Mouse (Mus musculus) cerebellum, adult 2 months (tissue): ENCODE results near the gene Dvl1.

Experiments
- CTCF ChIP-seq: fragments of 200-500 bp; IDR thresholded peaks from 2 replicates; pipeline ENCODE4 v1.5.1; 2011; ENCODE audit warnings: low read depth, mild to moderate bottlenecking, control low read depth, low read length, moderate library complexity, borderline replicate concordance; ENCODE audit not compliant: insufficient read depth
- POLR2A ChIP-seq: fragments of 200-500 bp; IDR thresholded peaks from 2 replicates; pipeline ENCODE4 v1.6.1; 2011; ENCODE audit warnings: low read length, control low read depth, borderline replicate concordance; ENCODE audit not compliant: insufficient read depth

GRCm38 (mm10) chr4:155832321-155832720, 14.9 kb upstream of the Dvl1 start:
- TF ChIP-seq POLR2A: no peak
- TF ChIP-seq CTCF: no peak
